Mouse (Mus musculus): ENCODE measurements at regions not wholly inside any gene's neighbourhood (a gene's known extent, or its start where the extent isn't known, plus 50 kb on each side); places are given as distances from the start of the nearest gene placed in this dataset.
A peak's percentile ranks its signal among the peaks of the same experiment; 100 is the strongest.

MicroRNAs encoded in the stretch of these regions (microRNA counts, 519-probe panel; counts per million panel counts)
- microRNA mmu-miR-148a: 4,496 counts per million, percentile 98 among the panel's probes with 10 or more counts

Small RNA genes in the stretch of these regions (microRNA-seq; reads per million reads assigned to microRNA genes)
- gene Mir148a (ENCODE audit: borderline number of aligned reads): 1,901 reads per million, percentile 81 among the genes with 10 or more reads in this experiment
